Mouse (Mus musculus) midbrain, embryonic 14.5 days (tissue): ENCODE measurements around the gene Itga11. TPM values are rescaled to one million over a fixed set of nuclear protein-coding genes. Genes with fewer than 3 reads are reported as not detected.

Experiments used
- ATAC-seq: fragments of 200-750 bp; cut with Nextera tagmentation; 2 replicates; pipeline ENCODE4 v1.8.0; 2017; ENCODE audit warnings: moderate number of reproducible peaks, moderate library complexity; ENCODE audit not compliant: low FRiP score, low TSS enrichment
- DNase-seq: peaks from one replicate; pipeline ENCODE4 v3.0.0-alpha.2; 2015
- H3K27ac ChIP-seq: fragments of 300-500 bp; sonication (generic); replicated peaks from 2 replicates; pipeline ENCODE4 v1.5.1; 2014; ENCODE audit warnings: mild to moderate bottlenecking, low read depth, low read length, moderate library complexity
- H3K27me3 ChIP-seq: fragments of 300-500 bp; sonication (generic); 2 replicates; pipeline ENCODE4 v1.6.1; 2014; ENCODE audit warnings: low read length, control low read depth, mixed read lengths; ENCODE audit not compliant: control insufficient read depth, insufficient read depth
- H3K36me3 ChIP-seq: fragments of 300-500 bp; sonication (generic); 2 replicates; pipeline ENCODE4 v1.6.1; 2014; ENCODE audit warnings: low read length, control low read depth; ENCODE audit not compliant: control insufficient read depth, insufficient read depth
- H3K4me1 ChIP-seq: fragments of 300-500 bp; sonication (generic); 2 replicates; pipeline ENCODE4 v1.6.1; 2014; ENCODE audit warnings: mild to moderate bottlenecking, antibody characterized with exemption, low read length, control low read depth; ENCODE audit not compliant: control insufficient read depth, insufficient read depth
- H3K4me2 ChIP-seq: fragments of 300-500 bp; sonication (generic); 2 replicates; pipeline ENCODE4 v1.6.1; 2014; ENCODE audit warnings: mild to moderate bottlenecking, low read length, moderate library complexity
- H3K4me3 ChIP-seq: fragments of 300-500 bp; sonication (generic); replicated peaks from 2 replicates; pipeline ENCODE4 v1.5.1; 2014; ENCODE audit warnings: low read depth, low read length
- H3K9ac ChIP-seq: fragments of 300-500 bp; sonication (generic); replicated peaks from 2 replicates; pipeline ENCODE4 v1.6.1; 2014; ENCODE audit warnings: mild to moderate bottlenecking, low read length, moderate library complexity
- H3K9me3 ChIP-seq: fragments of 300-500 bp; sonication (generic); 2 replicates; pipeline ENCODE4 v1.6.1; 2016; ENCODE audit warnings: low read length, control low read depth, mixed read lengths; ENCODE audit not compliant: control insufficient read depth
- WGBS: fragments of 180-500 bp; shearing (Covaris S2); extraction: QIAGEN DNeasy Blood & Tissue Kit; methylation state at CpG from one replicate; pipeline ENCODE4 v1.1.7; 2014; 5-methylcytosine and 5-hydroxymethylcytosine counted together
- polyA plus RNA-seq: library from polyadenylated mRNA; unstranded; fragments of >200 nt; fragmentation: Nextera tagmentation; extraction: Ambion mirVana; gene quantifications from 2 replicates; pipeline ENCODE4 v1.2.1, GENCODE M21; 2014

Itga11 gene
- polyA plus RNA-seq, 1 experiment from 2014 or later: 1.8 TPM

DNA sequence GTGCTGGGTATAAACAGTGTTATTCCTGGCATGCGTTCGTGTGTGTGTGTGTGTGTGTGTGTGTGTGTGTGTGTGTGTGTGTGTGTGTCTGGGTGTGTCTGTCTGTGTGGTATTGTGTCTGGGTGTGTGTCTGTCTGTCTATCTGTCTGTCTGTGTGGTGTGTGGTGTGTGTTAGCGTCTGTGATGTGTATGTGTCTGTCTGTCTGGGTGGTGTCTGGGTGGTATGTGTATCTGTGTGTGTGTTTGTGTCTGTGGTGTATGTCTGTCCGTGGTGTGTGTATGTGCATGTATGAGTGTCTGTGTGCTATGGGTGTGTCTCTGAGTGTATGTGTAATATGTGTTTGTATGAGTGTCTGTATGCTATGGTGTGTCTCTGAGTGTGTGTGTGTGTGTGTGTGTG is 9.1 kb upstream of the Itga11 start:
- no peak overlapping the region for H3K9ac ChIP-seq
- ATAC-seq (no peak), DNase-seq (no peak)
- no peaks in the 10 kb centered on the region for H3K4me1 ChIP-seq
- no peaks in the 10 kb centered on the region for H3K27me3 ChIP-seq
- no peak overlapping the region for H3K4me3 ChIP-seq
- H3K27ac ChIP-seq: no peak overlapping the region
- H3K4me2 ChIP-seq: no peak overlapping the region
- no peaks in the 10 kb centered on the region for H3K9me3 ChIP-seq
- H3K36me3 ChIP-seq: no peaks in the 10 kb centered on the region
- 89% methylated on average over 4 of the region's 4 CpGs for WGBS

DNA sequence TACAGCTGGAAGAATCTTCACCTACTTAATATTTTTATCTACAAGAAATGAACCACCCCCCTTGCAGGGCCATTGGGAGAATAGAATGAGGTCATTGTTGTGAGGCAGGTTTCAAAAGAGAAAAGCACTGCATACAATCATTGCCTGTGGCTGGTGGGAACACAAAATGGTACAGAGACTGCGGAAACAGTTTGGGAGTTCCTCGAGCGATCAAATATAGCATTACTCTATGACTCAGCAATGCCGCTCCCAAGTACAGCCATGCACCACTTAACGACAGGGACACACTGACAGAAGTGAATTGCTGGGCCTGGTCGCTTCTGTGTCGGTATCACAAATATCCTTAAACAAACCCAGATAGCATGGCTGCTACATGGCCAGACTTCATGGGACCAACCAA is 4.4 kb upstream of the Itga11 start:
- H3K9ac ChIP-seq: no peak overlapping the region
- H3K27me3 ChIP-seq: peaks cover 16% of the 10 kb centered on the region
- 93% methylated on average over 7 of the region's 7 CpGs for WGBS
- H3K4me3 ChIP-seq: no peak overlapping the region
- ATAC-seq (no peak), DNase-seq (no peak)
- no peak overlapping the region for H3K4me2 ChIP-seq
- no peaks in the 10 kb centered on the region for H3K36me3 ChIP-seq
- peaks cover 9% of the 10 kb centered on the region for H3K4me1 ChIP-seq
- no peaks in the 10 kb centered on the region for H3K9me3 ChIP-seq
- no peak overlapping the region for H3K27ac ChIP-seq

DNA sequence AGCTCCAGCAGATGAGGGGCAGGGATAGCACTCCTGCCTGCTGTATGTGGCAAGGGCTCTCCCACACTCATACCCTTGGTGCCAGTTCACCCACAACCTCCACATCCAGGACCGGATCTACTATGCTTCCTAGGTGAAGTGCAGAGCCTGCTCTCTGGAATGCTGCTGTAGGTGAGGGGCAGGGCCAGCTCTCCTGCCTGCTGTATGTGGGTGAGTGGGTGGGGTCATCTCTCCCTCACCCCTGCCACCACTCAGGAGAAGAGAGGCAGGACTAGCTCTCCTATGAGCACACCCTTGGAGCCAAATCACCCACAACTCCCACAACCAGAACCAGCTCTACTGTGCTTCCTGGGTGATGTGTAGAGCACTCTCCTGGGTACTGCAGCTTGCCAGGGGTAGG is 2.5 kb upstream of the Itga11 start:
- ATAC-seq: no peak
- Histone ChIP-seq H3K27me3 (peaks cover 29% of the 10 kb centered on the region), H3K36me3 (no peaks in the 10 kb centered on the region), H3K9me3 (no peaks in the 10 kb centered on the region), H3K4me1 (peaks cover 12% of the 10 kb centered on the region), H3K9ac (no peak overlapping the region), H3K4me3 (no peak overlapping the region), H3K27ac (no peak overlapping the region), H3K4me2 (no peak overlapping the region)
- WGBS: 88% methylated on average over 1 of the region's 1 CpGs
- no peak for DNase-seq

DNA sequence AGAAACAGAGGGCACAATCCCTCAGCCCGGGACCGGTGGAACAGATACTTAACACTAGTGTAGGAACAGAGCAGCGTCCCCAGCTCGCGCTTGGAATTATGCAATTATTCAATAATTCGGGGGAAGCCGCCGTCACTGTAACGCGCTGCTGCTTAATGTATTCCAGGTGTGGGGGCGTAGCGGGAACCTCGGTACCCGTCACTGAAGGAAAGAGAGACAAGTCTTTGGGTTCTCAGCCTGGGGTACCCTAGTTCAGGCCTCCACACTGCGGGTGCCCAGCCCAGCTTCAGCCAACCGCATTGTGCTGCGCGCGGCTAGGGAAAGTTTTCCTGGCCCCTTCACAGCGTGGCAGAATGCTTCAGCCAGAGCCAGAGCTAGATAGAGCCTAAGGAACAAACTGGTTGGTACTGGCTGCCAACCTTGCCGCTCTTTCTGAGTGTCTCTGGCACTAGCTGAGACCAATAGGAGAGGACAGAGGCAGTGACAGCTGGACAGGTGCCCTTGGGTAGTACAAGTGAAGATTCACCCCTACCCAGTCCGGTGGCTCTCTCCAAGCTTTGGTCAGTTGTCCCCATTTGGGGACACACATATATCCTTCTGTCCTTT is 1.0 kb downstream of the Itga11 start:
- Histone ChIP-seq H3K27me3 (peaks cover 29% of the 10 kb centered on the region), H3K4me1 (peaks cover 12% of the 10 kb centered on the region), H3K9ac (no peak overlapping the region), H3K9me3 (no peaks in the 10 kb centered on the region), H3K27ac (no peak overlapping the region), H3K4me3 (peak overlapping the region; percentile 30; the same call in 1 of the 2 replicates), H3K36me3 (no peaks in the 10 kb centered on the region), H3K4me2 (peak overlapping the region; percentile 65)
- DNase-seq (peak; percentile 35), ATAC-seq (no peak)
- WGBS: 5% methylated on average over 22 of the region's 22 CpGs

DNA sequence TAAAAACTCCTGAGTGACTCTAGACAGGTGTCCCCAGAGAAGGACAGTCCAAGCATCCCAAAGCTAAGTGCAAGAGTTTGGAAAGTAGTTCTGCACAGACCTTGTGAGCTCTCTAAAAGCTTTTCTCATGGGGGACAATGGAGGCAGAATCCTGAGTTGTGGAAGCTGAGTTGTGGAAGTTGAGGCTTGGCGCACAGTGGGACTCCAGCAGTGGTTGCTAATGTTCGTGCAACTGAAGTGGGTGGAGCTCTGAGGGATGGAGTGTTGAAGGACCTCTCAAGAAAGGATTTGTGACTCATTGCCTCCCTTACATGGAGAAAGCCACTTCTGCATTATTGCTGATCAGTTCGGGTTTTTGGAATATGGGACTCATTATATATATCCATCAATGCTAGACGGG is 1.8 kb downstream of the Itga11 start:
- no peak overlapping the region for H3K9ac ChIP-seq
- no peak for ATAC-seq
- H3K36me3 ChIP-seq: no peaks in the 10 kb centered on the region
- H3K27ac ChIP-seq: no peak overlapping the region
- H3K27me3 ChIP-seq: peaks cover 29% of the 10 kb centered on the region
- no peak for DNase-seq
- H3K4me1 ChIP-seq: peaks cover 12% of the 10 kb centered on the region
- H3K9me3 ChIP-seq: no peaks in the 10 kb centered on the region
- H3K4me2 ChIP-seq: no peak overlapping the region
- WGBS: 66% methylated on average over 4 of the region's 4 CpGs
- no peak overlapping the region for H3K4me3 ChIP-seq

DNA sequence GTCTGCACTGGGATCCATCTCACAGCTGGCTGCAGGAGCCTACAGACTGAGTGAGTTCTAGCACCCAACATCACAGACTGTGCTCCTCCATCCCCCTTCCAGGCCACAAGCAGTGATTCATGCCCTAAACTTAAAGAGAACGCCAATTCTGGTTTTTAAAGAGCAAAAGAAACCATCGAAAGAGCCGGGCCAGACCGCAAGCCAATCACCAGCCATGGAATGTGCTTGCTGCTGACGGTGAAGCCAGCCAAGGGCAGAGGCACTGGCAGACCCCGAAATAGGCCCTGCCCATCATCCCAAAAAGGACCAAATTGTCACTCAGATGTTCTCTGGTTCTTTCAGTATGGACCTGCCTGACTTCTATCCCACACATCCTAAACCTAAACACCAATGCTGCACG is 6.7 kb downstream of the Itga11 start:
- Histone ChIP-seq H3K4me1 (no peaks in the 10 kb centered on the region), H3K9ac (no peak overlapping the region), H3K36me3 (no peaks in the 10 kb centered on the region), H3K27me3 (peaks cover 2% of the 10 kb centered on the region; the same call in 1 of the 2 replicates), H3K9me3 (no peaks in the 10 kb centered on the region), H3K27ac (no peak overlapping the region), H3K4me3 (no peak overlapping the region), H3K4me2 (no peak overlapping the region)
- DNase-seq: no peak
- ATAC-seq: no peak
- 89% methylated on average over 7 of the region's 7 CpGs for WGBS

DNA sequence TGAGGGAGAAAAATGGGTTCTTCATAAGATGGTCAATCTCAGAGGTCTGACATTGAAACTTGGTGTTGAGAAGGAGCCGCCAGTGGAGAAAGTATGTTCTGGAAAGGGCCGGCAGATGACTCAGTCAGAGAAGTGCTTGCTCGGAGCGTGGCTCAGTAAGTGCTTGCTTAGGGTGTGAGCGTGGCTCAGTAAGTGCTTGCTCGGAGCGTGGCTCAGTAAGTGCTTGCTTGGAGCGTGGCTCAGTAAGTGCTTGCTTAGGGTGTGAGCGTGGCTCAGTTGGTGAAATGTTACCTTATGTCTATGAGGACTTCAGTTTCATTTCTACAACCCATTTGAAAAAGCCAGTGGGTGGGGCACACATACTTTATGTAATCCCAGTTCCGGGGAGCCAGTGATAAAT is 12.1 kb downstream of the Itga11 start:
- Histone ChIP-seq H3K27me3 (no peaks in the 10 kb centered on the region), H3K4me1 (no peaks in the 10 kb centered on the region), H3K9me3 (no peaks in the 10 kb centered on the region), H3K4me3 (no peak overlapping the region), H3K4me2 (no peak overlapping the region), H3K27ac (no peak overlapping the region), H3K9ac (no peak overlapping the region), H3K36me3 (no peaks in the 10 kb centered on the region)
- DNase-seq: no peak
- ATAC-seq: no peak
- WGBS: 91% methylated on average over 10 of the region's 10 CpGs

DNA sequence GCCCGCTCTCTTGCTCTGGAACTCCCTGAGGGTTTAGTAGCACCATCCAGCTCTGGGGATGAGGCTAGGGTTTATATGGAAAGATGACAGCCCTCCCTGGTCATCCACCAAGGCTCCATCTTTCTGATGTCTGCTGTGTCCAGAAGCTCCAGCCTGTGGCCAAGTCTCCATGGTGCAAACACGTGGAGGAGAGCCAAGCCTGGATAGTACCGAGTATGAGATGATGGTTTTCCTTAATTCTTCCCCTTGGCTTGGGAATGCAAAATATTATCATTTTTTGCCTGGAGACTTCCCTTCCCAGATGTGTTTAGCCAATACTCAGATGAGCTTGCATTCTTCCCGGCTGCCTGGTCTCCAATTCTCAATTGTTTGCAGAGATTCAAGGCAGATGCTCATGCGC is 16.4 kb downstream of the Itga11 start:
- Histone ChIP-seq H3K9ac (no peak overlapping the region), H3K27me3 (no peaks in the 10 kb centered on the region), H3K36me3 (no peaks in the 10 kb centered on the region), H3K4me2 (no peak overlapping the region), H3K9me3 (no peaks in the 10 kb centered on the region), H3K27ac (no peak overlapping the region), H3K4me3 (no peak overlapping the region), H3K4me1 (no peaks in the 10 kb centered on the region)
- DNase-seq (no peak), ATAC-seq (no peak)
- 90% methylated on average over 5 of the region's 5 CpGs for WGBS

DNA sequence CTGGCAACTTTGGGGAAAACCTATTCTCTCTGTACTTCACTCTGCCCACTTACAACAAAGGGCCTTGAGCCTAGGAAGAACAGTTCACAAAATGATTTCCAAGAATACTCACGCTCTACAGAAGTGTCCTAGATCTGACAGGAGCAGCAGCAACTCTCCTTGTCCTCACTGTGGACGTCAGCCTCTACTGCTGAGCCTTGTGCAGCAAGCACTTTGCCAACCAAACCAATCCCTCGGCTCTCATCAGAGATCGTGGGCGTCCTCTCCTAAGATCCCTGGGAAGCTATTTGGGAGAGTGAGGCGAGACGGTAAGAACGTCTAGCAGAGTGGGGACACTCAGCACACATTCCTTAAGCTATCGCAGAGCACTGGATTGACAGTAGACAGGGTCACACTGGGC is 17.6 kb downstream of the Itga11 start:
- H3K9ac ChIP-seq: no peak overlapping the region
- no peak for DNase-seq
- no peak overlapping the region for H3K4me2 ChIP-seq
- H3K27me3 ChIP-seq: no peaks in the 10 kb centered on the region
- WGBS: 87% methylated on average over 9 of the region's 9 CpGs
- no peaks in the 10 kb centered on the region for H3K36me3 ChIP-seq
- H3K4me3 ChIP-seq: no peak overlapping the region
- H3K9me3 ChIP-seq: no peaks in the 10 kb centered on the region
- ATAC-seq: no peak
- no peaks in the 10 kb centered on the region for H3K4me1 ChIP-seq
- no peak overlapping the region for H3K27ac ChIP-seq
